Mouse (Mus musculus): ENCODE measurements around the gene Fas.

Gene Fas

GRCm38 (mm10) chr19:34369551-34369950 is 79.1 kb downstream of the Fas start:
- DNase-seq (ENCODE audit: low read depth) = no peak

- DNase-seq (ENCODE audit: low read depth) = no peak
These were observed 79.9 kb downstream of the Fas start for GRCm38 (mm10) chr19:34370397-34370796.
